Mouse (Mus musculus): ENCODE measurements around the gene Chrna1. TPM values are rescaled to one million over a fixed set of nuclear protein-coding genes. Genes with fewer than 3 reads are reported as not detected.

The Chrna1 gene
- total and polyA plus RNA-seq, 2 experiments: not detected

GRCm38 (mm10) chr2:73588951-73589350, 8.8 kb upstream of the Chrna1 start:
- H3K79me2 ChIP-seq (ENCODE audit: control insufficient read depth, insufficient read depth, low read length): no peaks in the 10 kb centered on the region
- H3K27me3 ChIP-seq (ENCODE audit: control insufficient read depth, insufficient read depth, low read length): no peaks in the 10 kb centered on the region
- TF ChIP-seq POLR2A (IDR thresholded peaks at IDR 0.05; ENCODE audit: extremely low read depth, insufficient read depth, low read length): no peak
- no peak for TF ChIP-seq CTCF (IDR thresholded peaks at IDR 0.05; ENCODE audit: low read depth, low read length)
- no peak overlapping the region for H3K4me3 ChIP-seq (ENCODE audit: insufficient read depth, low read depth, low read length)
- no peaks in the 10 kb centered on the region for H3K36me3 ChIP-seq (ENCODE audit: control insufficient read depth, insufficient read depth, low read length)
- H3K9ac ChIP-seq (ENCODE audit: low read depth, low read length): no peak overlapping the region
- H3K27ac ChIP-seq (replicated peaks; ENCODE audit: insufficient read depth, low read depth, low read length): no peak overlapping the region
- peaks cover 5% of the 10 kb centered on the region for H3K4me1 ChIP-seq (ENCODE audit: control insufficient read depth, insufficient read depth, low read length)
- DNase-seq (ENCODE audit: extremely low read depth, low read depth, low spot score): no peak
- WGBS: 74% methylated on average over 2 of the region's 2 CpGs

DNA sequence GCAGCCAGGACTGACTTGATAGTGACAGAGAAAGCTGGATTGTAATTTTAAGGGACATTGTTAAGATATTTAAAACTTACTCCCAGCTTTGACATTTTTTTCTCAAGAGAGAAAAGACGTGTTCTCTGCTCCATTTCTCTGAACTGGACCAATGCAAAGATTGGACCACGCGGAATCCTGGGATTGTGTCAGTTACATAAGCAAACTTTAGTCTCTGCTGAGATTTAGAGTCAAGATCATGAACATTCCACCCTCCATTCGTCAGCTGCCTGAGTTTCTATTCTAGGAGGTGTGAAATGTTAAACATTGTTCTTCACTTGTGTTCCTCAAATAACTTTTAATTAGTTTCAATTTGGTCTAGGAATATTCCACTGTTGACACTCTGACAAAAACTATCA, 7.0 kb upstream of the Chrna1 start:
- 70% methylated on average over 4 of the region's 4 CpGs for WGBS
- H3K27ac ChIP-seq (replicated peaks; ENCODE audit: insufficient read depth, low read depth, low read length): no peak overlapping the region
- no peak for DNase-seq (ENCODE audit: extremely low read depth, low read depth, low spot score)

GRCm38 (mm10) chr2:73586392-73587108, 6.4 kb upstream of the Chrna1 start:
- Histone ChIP-seq H3K79me2 (ENCODE audit: control insufficient read depth, insufficient read depth, low read length) (no peaks in the 10 kb centered on the region), H3K4me1 (ENCODE audit: control insufficient read depth, insufficient read depth, low read length) (no peaks in the 10 kb centered on the region), H3K36me3 (ENCODE audit: control insufficient read depth, insufficient read depth, low read length) (no peaks in the 10 kb centered on the region), H3K9ac (ENCODE audit: low read depth, low read length) (no peak overlapping the region), H3K27ac (replicated peaks; ENCODE audit: insufficient read depth, low read depth, low read length) (no peak overlapping the region), H3K27me3 (ENCODE audit: control insufficient read depth, insufficient read depth, low read length) (no peaks in the 10 kb centered on the region), H3K4me3 (ENCODE audit: insufficient read depth, low read depth, low read length) (no peak overlapping the region)
- TF ChIP-seq CTCF (IDR thresholded peaks at IDR 0.05; ENCODE audit: low read depth, low read length) (no peak), POLR2A (IDR thresholded peaks at IDR 0.05; ENCODE audit: extremely low read depth, insufficient read depth, low read length) (no peak)
- 73% methylated on average over 10 of the region's 10 CpGs for WGBS
- peak; percentile 15 for DNase-seq (ENCODE audit: extremely low read depth, low read depth, low spot score)

More for the DNA sequence above, 7.0 kb upstream of the Chrna1 start:
- TF ChIP-seq POLR2A (IDR thresholded peaks at IDR 0.05; ENCODE audit: extremely low read depth, insufficient read depth, low read length): no peak
- TF ChIP-seq CTCF (IDR thresholded peaks at IDR 0.05; ENCODE audit: low read depth, low read length): no peak
- no peak overlapping the region for H3K4me3 ChIP-seq (ENCODE audit: insufficient read depth, low read depth, low read length)
- no peaks in the 10 kb centered on the region for H3K79me2 ChIP-seq (ENCODE audit: control insufficient read depth, insufficient read depth, low read length)
- no peak overlapping the region for H3K9ac ChIP-seq (ENCODE audit: low read depth, low read length)
- H3K36me3 ChIP-seq (ENCODE audit: control insufficient read depth, insufficient read depth, low read length): no peaks in the 10 kb centered on the region
- H3K4me1 ChIP-seq (ENCODE audit: control insufficient read depth, insufficient read depth, low read length): peaks cover 5% of the 10 kb centered on the region
- H3K27me3 ChIP-seq (ENCODE audit: control insufficient read depth, insufficient read depth, low read length): no peaks in the 10 kb centered on the region

GRCm38 (mm10) chr2:73585347-73585831, 5.3 kb upstream of the Chrna1 start:
- Histone ChIP-seq H3K9ac (ENCODE audit: low read depth, low read length) (peak overlapping the region; percentile 62), H3K79me2 (ENCODE audit: control insufficient read depth, insufficient read depth, low read length) (no peaks in the 10 kb centered on the region), H3K27me3 (ENCODE audit: control insufficient read depth, insufficient read depth, low read length) (no peaks in the 10 kb centered on the region), H3K4me1 (ENCODE audit: control insufficient read depth, insufficient read depth, low read length) (no peaks in the 10 kb centered on the region), H3K4me3 (ENCODE audit: insufficient read depth, low read depth, low read length) (peak overlapping the region; percentile 67), H3K36me3 (ENCODE audit: control insufficient read depth, insufficient read depth, low read length) (no peaks in the 10 kb centered on the region), H3K27ac (replicated peaks; ENCODE audit: insufficient read depth, low read depth, low read length) (peak overlapping the region; percentile 60)
- peak; percentile 77 for DNase-seq (ENCODE audit: extremely low read depth, low read depth, low spot score)
- WGBS: 16% methylated on average over 12 of the region's 12 CpGs
- TF ChIP-seq CTCF (IDR thresholded peaks at IDR 0.05; ENCODE audit: low read depth, low read length) (no peak), POLR2A (IDR thresholded peaks at IDR 0.05; ENCODE audit: extremely low read depth, insufficient read depth, low read length) (no peak)

DNA sequence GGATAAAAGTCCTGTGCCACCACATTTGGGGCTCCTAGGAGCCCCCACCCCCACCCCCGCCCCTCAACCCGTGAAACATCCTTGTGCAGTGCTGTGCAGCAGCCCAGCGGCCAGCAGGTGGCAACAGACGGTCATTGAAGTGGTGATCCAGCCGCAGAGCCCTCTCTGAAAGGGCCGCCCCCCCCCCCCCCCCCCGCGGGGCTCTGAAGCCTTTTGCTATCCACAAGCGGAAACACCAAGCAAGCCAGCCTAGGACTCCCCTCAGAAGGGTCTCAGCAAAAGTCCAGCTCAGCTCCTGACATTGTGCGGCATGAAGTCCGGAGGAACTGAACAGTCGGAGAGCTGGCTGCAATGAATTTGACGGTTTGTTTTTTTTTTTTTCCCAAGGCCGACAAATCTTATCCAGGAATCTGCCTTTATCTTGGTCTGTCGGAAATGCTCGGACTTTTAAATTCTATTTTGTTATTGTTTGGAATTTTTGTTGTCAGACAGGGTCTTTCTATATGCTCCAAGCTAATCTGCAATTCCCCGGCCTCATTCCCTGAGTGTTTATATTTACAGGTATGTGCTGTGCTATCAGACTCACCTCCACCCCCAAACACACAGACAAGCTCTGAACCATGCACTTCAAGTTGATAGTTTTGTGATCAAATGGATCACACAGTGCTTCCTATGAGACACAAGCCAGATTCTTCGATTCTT, 4.7 kb upstream of the Chrna1 start:
- peak overlapping the region; percentile 68 for H3K27ac ChIP-seq (replicated peaks; ENCODE audit: insufficient read depth, low read depth, low read length)
- TF ChIP-seq POLR2A (IDR thresholded peaks at IDR 0.05; ENCODE audit: extremely low read depth, insufficient read depth, low read length) (no peak), CTCF (IDR thresholded peaks at IDR 0.05; ENCODE audit: low read depth, low read length) (peak; percentile 84)
- peak overlapping the region; percentile 86 for H3K9ac ChIP-seq (ENCODE audit: low read depth, low read length)
- H3K27me3 ChIP-seq (ENCODE audit: control insufficient read depth, insufficient read depth, low read length): no peaks in the 10 kb centered on the region
- H3K4me1 ChIP-seq (ENCODE audit: control insufficient read depth, insufficient read depth, low read length): no peaks in the 10 kb centered on the region
- H3K36me3 ChIP-seq (ENCODE audit: control insufficient read depth, insufficient read depth, low read length): no peaks in the 10 kb centered on the region
- peak overlapping the region; percentile 67 for H3K4me3 ChIP-seq (ENCODE audit: insufficient read depth, low read depth, low read length)
- peak; percentile 53 for DNase-seq (ENCODE audit: extremely low read depth, low read depth, low spot score)
- no peaks in the 10 kb centered on the region for H3K79me2 ChIP-seq (ENCODE audit: control insufficient read depth, insufficient read depth, low read length)
- 1% methylated on average over 16 of the region's 18 CpGs for WGBS

Data from liver, adult 2 months (tissue).